Mouse (Mus musculus) forebrain, embryonic 10.5 days (tissue): ENCODE measurements around the gene Gnl2. TPM values are rescaled to one million over a fixed set of nuclear protein-coding genes. Genes with fewer than 3 reads are reported as not detected.

ENCODE experiments used
- DNase-seq: peaks from one replicate; pipeline ENCODE4 v3.0.0-alpha.2; 2017; ENCODE audit warnings: low spot score; ENCODE audit errors: extremely low spot score
- H3K27ac ChIP-seq: fragments of 300-500 bp; sonication (generic); 2 replicates; pipeline ENCODE4 v1.5.1; 2016; ENCODE audit warnings: mild to moderate bottlenecking
- H3K27me3 ChIP-seq: fragments of 300-500 bp; sonication (generic); 2 replicates; pipeline ENCODE4 v1.6.1; 2016; ENCODE audit warnings: mild to moderate bottlenecking; ENCODE audit not compliant: poor library complexity, severe bottlenecking
- H3K36me3 ChIP-seq: fragments of 300-500 bp; sonication (generic); replicated peaks from 2 replicates; pipeline ENCODE4 v1.6.1; 2016; ENCODE audit warnings: mild to moderate bottlenecking, moderate library complexity
- H3K4me1 ChIP-seq: fragments of 300-500 bp; sonication (generic); 2 replicates; pipeline ENCODE4 v1.6.1; 2016
- H3K4me3 ChIP-seq: fragments of 300-500 bp; sonication (generic); 2 replicates; pipeline ENCODE4 v1.5.1; 2016; ENCODE audit warnings: mild to moderate bottlenecking, moderate library complexity
- H3K9me3 ChIP-seq: fragments of 300-500 bp; sonication (generic); 2 replicates; pipeline ENCODE4 v1.6.1; 2016; ENCODE audit warnings: mild to moderate bottlenecking, moderate library complexity
- WGBS: fragments of 180-500 bp; shearing (Covaris S2); methylation state at CpG from one replicate; pipeline ENCODE4 v1.1.7; 2016; 5-methylcytosine and 5-hydroxymethylcytosine counted together
- polyA plus RNA-seq: library from polyadenylated mRNA; unstranded; fragments of >200 nt; fragmentation: Nextera tagmentation; extraction: Ambion mirVana; gene quantifications from 2 replicates; pipeline ENCODE4 v1.2.1, GENCODE M21; 2016

The Gnl2 gene
- polyA plus RNA-seq, 1 experiment from 2014 or later = 99.7 TPM

- H3K4me1 ChIP-seq = peaks cover 84% of the 10 kb centered on the region
- 1% methylated on average over 60 of the region's 62 CpGs for WGBS
- DNase-seq = peak; percentile 47
Observed at GRCm38 (mm10) chr4:124985671-124986602, 30.4 kb upstream of the Gnl2 start, which contains the start of gene Rspo1. TSS of gene Rspo1 (plus strand) at chr4:124986430.

GRCm38 (mm10) chr4:124986739-124987710, 29.4 kb upstream of the Gnl2 start:
- peaks cover 99% of the 10 kb centered on the region for H3K27me3 ChIP-seq
- 3% methylated on average over 51 of the region's 51 CpGs for WGBS
- peaks cover 12% of the 10 kb centered on the region for H3K36me3 ChIP-seq
- DNase-seq = no peak
- no peaks in the 10 kb centered on the region for H3K9me3 ChIP-seq
- peak overlapping the region; percentile 64 for H3K4me3 ChIP-seq
- H3K27ac ChIP-seq = peak overlapping the region; percentile 88
- H3K4me1 ChIP-seq = peaks cover 85% of the 10 kb centered on the region

More at GRCm38 (mm10) chr4:124985671-124986602, 30.4 kb upstream of the Gnl2 start, which contains the start of gene Rspo1:
- Histone ChIP-seq H3K9me3 (no peaks in the 10 kb centered on the region), H3K27me3 (peaks cover 100% of the 10 kb centered on the region), H3K4me3 (peak within 1 kb of the TSS; percentile 64), H3K27ac (peak within 1 kb of the TSS; percentile 88), H3K36me3 (peaks cover under 1% of the 10 kb centered on the region)

- H3K36me3 ChIP-seq = peaks cover 13% of the 10 kb centered on the region
- no peak for DNase-seq
- peak overlapping the region; percentile 64 for H3K4me3 ChIP-seq
- H3K27ac ChIP-seq = peak overlapping the region; percentile 88
- no peaks in the 10 kb centered on the region for H3K9me3 ChIP-seq
- WGBS = 6% methylated on average over 10 of the region's 10 CpGs
- peaks cover 83% of the 10 kb centered on the region for H3K4me1 ChIP-seq
- H3K27me3 ChIP-seq = peaks cover 93% of the 10 kb centered on the region
Observed at GRCm38 (mm10) chr4:124987711-124988097, 28.7 kb upstream of the Gnl2 start.

- Histone ChIP-seq H3K4me1 (peaks cover 87% of the 10 kb centered on the region), H3K4me3 (peak overlapping the region; percentile 64)
- 19% methylated on average over 9 of the region's 9 CpGs for WGBS
Observed at GRCm38 (mm10) chr4:124988382-124988781, 28.0 kb upstream of the Gnl2 start.

GRCm38 (mm10) chr4:124989787-124990253, 26.6 kb upstream of the Gnl2 start:
- Histone ChIP-seq H3K9me3 (no peaks in the 10 kb centered on the region), H3K36me3 (peaks cover 31% of the 10 kb centered on the region), H3K4me3 (peak overlapping the region; percentile 64), H3K4me1 (peaks cover 74% of the 10 kb centered on the region), H3K27ac (peak overlapping the region; percentile 82), H3K27me3 (peaks cover 71% of the 10 kb centered on the region)
- DNase-seq = peak; percentile 44
- WGBS = 2% methylated on average over 20 of the region's 20 CpGs

More at GRCm38 (mm10) chr4:124988382-124988781, 28.0 kb upstream of the Gnl2 start:
- Histone ChIP-seq H3K27ac (peak overlapping the region; percentile 88), H3K9me3 (no peaks in the 10 kb centered on the region), H3K27me3 (peaks cover 86% of the 10 kb centered on the region), H3K36me3 (peaks cover 19% of the 10 kb centered on the region)
- DNase-seq = no peak

GRCm38 (mm10) chr4:124990325-124990724, 26.1 kb upstream of the Gnl2 start:
- Histone ChIP-seq H3K9me3 (no peaks in the 10 kb centered on the region), H3K27ac (peak overlapping the region; percentile 82), H3K4me1 (peaks cover 69% of the 10 kb centered on the region), H3K36me3 (peaks cover 36% of the 10 kb centered on the region), H3K4me3 (peak overlapping the region; percentile 64), H3K27me3 (peaks cover 66% of the 10 kb centered on the region)
- peak; percentile 44 for DNase-seq
- WGBS = 2% methylated on average over 7 of the region's 7 CpGs

GRCm38 (mm10) chr4:124997479-124998147, 18.8 kb upstream of the Gnl2 start:
- DNase-seq = no peak
- no peaks in the 10 kb centered on the region for H3K27me3 ChIP-seq
- no peak overlapping the region for H3K27ac ChIP-seq
- 78% methylated on average over 10 of the region's 10 CpGs for WGBS
- H3K4me3 ChIP-seq = no peak overlapping the region
- peaks cover 12% of the 10 kb centered on the region for H3K4me1 ChIP-seq
- H3K36me3 ChIP-seq = peaks cover 85% of the 10 kb centered on the region
- no peaks in the 10 kb centered on the region for H3K9me3 ChIP-seq

- Histone ChIP-seq H3K27me3 (0 out of 2 replicates have a peak, but pooled peaks cover 4% of the 10 kb centered on the region), H3K36me3 (peaks cover 81% of the 10 kb centered on the region), H3K4me1 (peaks cover 9% of the 10 kb centered on the region; the same call in 1 of the 2 replicates), H3K27ac (no peak overlapping the region), H3K9me3 (no peaks in the 10 kb centered on the region), H3K4me3 (no peak overlapping the region)
- WGBS = 87% methylated on average over 3 of the region's 3 CpGs
- no peak for DNase-seq
Observed at GRCm38 (mm10) chr4:124999548-124999947, 16.8 kb upstream of the Gnl2 start.

- H3K36me3 ChIP-seq = peaks cover 68% of the 10 kb centered on the region
- H3K4me1 ChIP-seq = 0 out of 2 replicates have a peak, but pooled peaks cover 7% of the 10 kb centered on the region
- no peak for DNase-seq
- H3K27me3 ChIP-seq = peaks cover 38% of the 10 kb centered on the region
- H3K4me3 ChIP-seq = no peak overlapping the region
- WGBS = 84% methylated on average over 8 of the region's 8 CpGs
- H3K27ac ChIP-seq = no peak overlapping the region
- H3K9me3 ChIP-seq = no peaks in the 10 kb centered on the region
Observed at GRCm38 (mm10) chr4:125002978-125003377, 13.4 kb upstream of the Gnl2 start.

GRCm38 (mm10) chr4:125004886-125005285, 11.5 kb upstream of the Gnl2 start:
- 64% methylated on average over 12 of the region's 12 CpGs for WGBS
- Histone ChIP-seq H3K27ac (no peak overlapping the region), H3K27me3 (peaks cover 50% of the 10 kb centered on the region), H3K4me1 (0 out of 2 replicates have a peak, but pooled peaks cover 10% of the 10 kb centered on the region), H3K36me3 (peaks cover 70% of the 10 kb centered on the region), H3K4me3 (no peak overlapping the region), H3K9me3 (no peaks in the 10 kb centered on the region)
- no peak for DNase-seq

- 0 out of 2 replicates have a peak, but pooled peaks cover 10% of the 10 kb centered on the region for H3K4me1 ChIP-seq
- 57% methylated on average over 15 of the region's 15 CpGs for WGBS
- DNase-seq = no peak
- peaks cover 50% of the 10 kb centered on the region for H3K27me3 ChIP-seq
- H3K36me3 ChIP-seq = peaks cover 50% of the 10 kb centered on the region
- no peaks in the 10 kb centered on the region for H3K9me3 ChIP-seq
- no peak overlapping the region for H3K4me3 ChIP-seq
- H3K27ac ChIP-seq = 0 out of 2 replicates have a peak overlapping the region, but pooled peaks have one; percentile 11
Observed at GRCm38 (mm10) chr4:125007460-125007859, 8.9 kb upstream of the Gnl2 start.
